In genomic region chr1:90333676-90334430, GRCm38 (mm10) we compare ENCODE assay signal across 11 mouse cellular contexts.
DNase-seq lines count a peak whose midpoint lies in the region; ATAC-seq lines count a peak whose summit lies in the region.
"Had no signal": no experiment of that assay in that cellular context is flagged by ENCODE, and none has a peak within 500 bp of the region (broad histone marks: within the 10 kb centered on the region; RNA-seq: fewer than 3 reads in every experiment).

No protein-coding gene starts in this region.

- ATAC-seq in inflammation-experienced regulatory T-cells, adult 6 months, result no peak
- ATAC-seq: forebrain, embryonic 13.5 days had no signal

- intact Hi-C loops in heart, postnatal 25 days (cut with DNase I), result no loop called here

- DNase-seq in kidney, adult 9 months, result peak; percentile 17
- DNase-seq in kidney, postnatal 36 days, result no peak
- DNase-seq in 3T3-L1 (ENCODE audit: low read depth, low spot score) (peak; percentile 32), MN1 (ENCODE audit: low spot score) (no peak)
- DNase-seq in adrenal gland, postnatal 10 days, result peak; percentile 62
- peak; percentile 12 for DNase-seq in heart, postnatal 25 days (ENCODE audit: low spot score)
- DNase-seq: cerebellum, adult 18-20 months; lung, postnatal 36 days; thymus, adult 18-20 months had no signal

Comparison
In these comparisons a context has a peak if more than half of its experiments do, and no peak if none do; other contexts are left out.
1. DNase-seq: peak in kidney, adult 9 months (single experiment), 3T3-L1 (single experiment), adrenal gland, postnatal 10 days (single experiment) and heart, postnatal 25 days (single experiment); none in kidney, postnatal 36 days (0 of 2) and MN1 (single experiment).